ENCODE assay signal across 9 mouse cellular contexts in the genomic region with DNA sequence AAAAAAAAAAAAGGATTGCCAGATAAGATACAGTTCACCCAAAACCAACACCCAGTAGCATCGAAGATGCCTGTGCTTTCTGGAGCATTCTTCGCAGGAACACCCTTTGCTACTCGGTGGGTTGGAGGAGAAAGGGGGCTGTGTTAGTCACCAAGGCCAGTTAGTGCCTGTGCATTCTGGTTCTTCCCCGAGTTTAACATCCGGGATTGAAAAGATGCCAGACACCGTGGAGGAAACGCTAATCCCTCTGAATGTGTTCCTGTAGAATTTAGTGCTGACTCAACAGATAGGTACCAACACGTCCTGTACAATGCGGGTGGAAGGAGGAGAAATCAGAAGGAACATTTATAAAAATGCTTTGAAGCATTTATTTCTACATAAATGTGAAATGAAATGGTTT.
DNase-seq lines count a peak whose midpoint lies in the region; ATAC-seq lines count a peak whose summit lies in the region.
"Had no signal": no experiment of that assay in that cellular context is flagged by ENCODE, and none has a peak within 500 bp of the region (broad histone marks: within the 10 kb centered on the region; RNA-seq: fewer than 3 reads in every experiment).

No protein-coding gene starts in this region.

- intact Hi-C loops in left cerebral cortex, postnatal 4 days (cut with DNase I): no loop called here

- DNase-seq in cerebellum, adult 11 months: peak; percentile 6
- DNase-seq in left cerebral cortex, postnatal 4 days: peak; percentile 40
- DNase-seq in left cerebral cortex, adult 8-10 months (ENCODE audit: low spot score in 2 of 2): no peak
- DNase-seq in cerebellum, adult 18-20 months: peak; percentile 12 to 42
- DNase-seq in right cerebral cortex, adult 2 months (ENCODE audit: low spot score in 2 of 2): peak; percentile 8 to 19
- no peak for DNase-seq in thymus, postnatal 0 days (ENCODE audit: low spot score)
- DNase-seq: kidney, adult 18-20 months had no signal

- no peak for ATAC-seq in cerebellum, adult (ENCODE audit: insufficient number of reproducible peaks, low FRiP score, low TSS enrichment)
- ATAC-seq in megakaryocyte progenitor cell, adult 5-6 weeks (replicated peaks; ENCODE audit: poor library complexity): no peak

Comparison
In these comparisons a context has a peak if more than half of its experiments do, and no peak if none do; other contexts are left out.
1. DNase-seq: peak in cerebellum, adult 11 months (single experiment), left cerebral cortex, postnatal 4 days (single experiment), cerebellum, adult 18-20 months (2 of 2) and right cerebral cortex, adult 2 months (2 of 2); none in left cerebral cortex, adult 8-10 months (0 of 2) and thymus, postnatal 0 days (single experiment).